Mouse (Mus musculus) hematopoietic stem cell, adult 5-6 weeks (primary cell): Measurements from ENCODE around the gene Six3. TPM values are rescaled to one million over a fixed set of nuclear protein-coding genes. Genes with fewer than 3 reads are reported as not detected.

Source experiments
- ATAC-seq, 2 experiments: fragments of 125-278 bp in 1 of 2; replicated peaks in 1 of 2; 2 replicates each; pipeline ENCODE4 v1.8.0; 2016 to 2017; ENCODE audit warnings: inconsistent platforms in 2 of 2, mild to moderate bottlenecking in 2 of 2, moderate number of reproducible peaks in 2 of 2, low read depth in 1 of 2, moderate TSS enrichment in 1 of 2; ENCODE audit not compliant: low FRiP score in 2 of 2, poor library complexity in 2 of 2, severe bottlenecking in 2 of 2, insufficient read depth in 1 of 2, low TSS enrichment in 1 of 2
- total RNA-seq: library from RNA; stranded (forward); fragments of 172-1452, 232-1000 nt; gene quantifications from 2 replicates; pipeline ENCODE4 v1.2.3, GENCODE M21; 2017

The Six3 gene
- total RNA-seq: not detected in 2 replicates

DNA sequence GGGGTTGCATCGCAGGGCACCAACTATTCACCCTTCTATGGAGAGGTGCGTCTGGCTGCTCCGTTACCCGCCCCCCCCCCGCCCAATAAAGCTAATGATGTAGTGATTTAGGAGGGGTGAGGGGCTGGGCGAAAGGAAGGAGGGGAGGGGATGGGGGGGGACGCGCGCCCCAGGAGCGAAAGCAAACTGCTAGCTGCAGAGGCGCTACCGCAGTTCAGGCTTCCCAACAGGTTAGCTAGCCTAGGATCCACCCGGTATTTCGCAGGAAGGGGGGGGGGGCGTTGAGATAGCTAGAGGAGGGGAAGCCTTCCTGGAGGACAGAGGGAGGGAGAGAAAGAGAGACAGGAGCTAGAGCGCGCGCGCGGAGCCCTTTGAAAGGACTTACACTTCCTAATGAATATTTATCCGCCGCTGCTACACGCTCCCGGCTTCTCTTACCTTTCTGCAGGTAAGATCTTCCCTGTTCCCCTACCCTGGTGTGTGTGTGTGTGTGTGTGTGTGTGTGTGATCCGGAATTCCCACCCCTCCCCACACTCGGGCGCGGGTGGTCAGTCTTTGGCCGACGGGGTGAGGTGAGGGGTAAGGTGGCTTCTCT, at the start of gene Six3:
Gene Six3, plus strand, starts transcription at position 343 of the 595 bp plus-strand sequence.
- ATAC-seq: no peak

DNA sequence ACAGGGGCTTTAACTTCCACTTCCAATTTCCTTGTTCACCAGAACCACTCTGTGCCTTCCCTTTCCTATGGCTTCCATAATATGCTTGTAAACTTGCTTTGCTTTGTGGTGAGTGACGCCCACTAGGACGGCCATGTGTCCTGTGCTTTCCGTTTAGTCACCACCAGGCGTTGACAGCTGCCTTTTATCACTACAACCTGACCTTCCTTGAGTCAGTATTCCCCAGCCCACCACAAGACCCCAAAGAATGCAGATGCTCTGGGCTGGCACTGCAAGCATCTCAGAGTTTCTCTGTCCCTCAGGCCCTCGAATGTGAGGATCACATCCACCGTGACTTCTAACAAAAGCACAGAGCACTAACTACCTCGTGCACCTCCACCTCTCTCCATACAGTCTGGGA, 49.3 kb upstream of the Six3 start:
- ATAC-seq: no peak

DNA sequence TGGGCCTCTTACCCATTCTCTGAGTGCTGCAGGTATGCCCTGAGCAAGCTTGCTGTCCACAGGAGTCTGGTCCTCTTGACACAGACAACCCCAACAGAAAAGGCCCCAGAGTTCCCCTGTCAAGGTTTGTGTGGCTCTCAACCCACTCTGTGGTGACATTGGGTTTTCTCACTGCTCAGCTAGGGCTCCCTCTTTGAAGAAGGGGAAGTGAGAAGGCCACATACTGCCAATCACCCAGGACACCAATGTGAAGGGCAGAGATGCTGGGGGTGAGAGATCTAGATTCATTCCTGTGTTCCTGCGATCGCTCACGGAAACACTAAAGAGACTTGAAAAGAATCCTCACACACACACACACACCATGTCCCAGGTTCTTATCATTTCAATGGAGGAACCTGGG, 39.4 kb upstream of the Six3 start:
- peak; percentile 51; a peak in 2 of 4 replicates for ATAC-seq

DNA sequence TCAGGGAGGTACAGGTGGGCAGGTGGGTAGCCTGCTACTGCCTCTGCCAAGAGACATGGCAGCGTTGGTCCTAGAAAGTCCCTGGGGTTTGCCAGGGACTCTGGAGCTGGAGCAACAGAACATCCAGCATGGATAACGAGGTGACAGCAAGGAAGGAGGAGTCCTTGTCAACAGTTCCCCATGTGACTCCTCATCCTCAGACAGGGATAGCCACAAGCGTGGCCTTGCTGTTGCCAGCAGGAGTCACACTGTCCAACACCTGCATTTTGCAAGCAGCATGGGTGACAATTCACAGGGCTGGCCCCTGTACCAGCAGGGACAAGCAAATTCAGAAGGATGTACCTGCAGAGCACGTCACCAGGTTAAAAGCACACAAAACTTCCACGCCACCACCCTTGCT, 35.1 kb upstream of the Six3 start:
- ATAC-seq: no peak

DNA sequence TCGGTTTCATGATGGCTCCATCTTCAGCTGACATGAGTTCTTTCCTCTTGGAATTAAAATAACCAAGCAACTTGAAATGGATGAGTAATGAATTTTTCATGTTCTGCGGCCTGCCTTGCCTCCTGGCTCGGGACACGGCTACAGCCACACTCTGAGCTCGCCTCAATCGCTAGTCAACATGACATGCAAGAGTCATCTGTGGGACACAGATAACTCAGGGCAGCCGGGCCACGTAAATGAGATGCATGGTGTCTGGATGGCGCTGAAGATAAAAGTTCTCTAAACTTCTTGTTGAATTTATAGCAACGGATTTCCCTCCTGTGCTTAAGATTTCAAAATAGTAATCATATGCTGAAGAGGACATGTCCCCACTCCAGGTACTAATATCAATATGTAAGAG, 34.1 kb upstream of the Six3 start:
- no peak for ATAC-seq

DNA sequence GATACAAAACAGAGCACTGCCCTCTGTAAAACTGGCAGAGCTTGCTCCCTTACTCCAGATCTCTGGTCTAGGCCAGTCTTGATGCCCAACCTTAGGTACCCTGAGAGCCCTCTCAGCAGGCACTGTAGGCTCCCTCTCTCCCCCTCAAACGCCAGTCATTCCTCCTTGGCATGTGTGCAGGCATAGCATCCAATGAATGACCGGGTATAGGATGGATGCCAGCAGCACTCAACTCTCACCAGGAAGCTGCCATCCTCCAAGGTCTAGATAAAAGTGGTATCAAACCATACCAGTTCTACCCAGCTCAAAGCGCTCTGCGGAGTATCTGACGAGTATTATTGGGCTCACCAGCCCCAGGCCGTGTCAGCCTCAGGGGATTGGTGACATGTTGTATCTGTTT, 33.2 kb upstream of the Six3 start:
- ATAC-seq: no peak

DNA sequence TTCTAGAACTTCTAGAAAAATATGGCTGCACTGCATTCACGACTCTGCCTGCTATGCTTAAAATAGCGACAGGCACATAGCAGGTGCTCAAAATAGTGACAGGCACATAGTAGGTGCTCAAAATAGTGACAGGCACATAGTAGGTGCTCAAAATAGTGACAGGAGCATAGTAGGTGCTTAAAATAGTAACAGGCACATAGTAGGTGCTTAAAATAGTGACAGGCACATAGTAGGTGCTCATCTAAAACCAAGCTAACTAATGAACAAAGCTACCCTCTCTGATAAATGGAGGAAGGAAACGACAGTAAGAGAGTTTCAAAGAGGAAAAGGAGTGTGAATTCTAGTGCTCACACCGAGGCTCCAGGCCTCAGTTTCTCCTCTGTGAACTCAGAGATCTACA, 29.2 kb upstream of the Six3 start:
- no peak for ATAC-seq

DNA sequence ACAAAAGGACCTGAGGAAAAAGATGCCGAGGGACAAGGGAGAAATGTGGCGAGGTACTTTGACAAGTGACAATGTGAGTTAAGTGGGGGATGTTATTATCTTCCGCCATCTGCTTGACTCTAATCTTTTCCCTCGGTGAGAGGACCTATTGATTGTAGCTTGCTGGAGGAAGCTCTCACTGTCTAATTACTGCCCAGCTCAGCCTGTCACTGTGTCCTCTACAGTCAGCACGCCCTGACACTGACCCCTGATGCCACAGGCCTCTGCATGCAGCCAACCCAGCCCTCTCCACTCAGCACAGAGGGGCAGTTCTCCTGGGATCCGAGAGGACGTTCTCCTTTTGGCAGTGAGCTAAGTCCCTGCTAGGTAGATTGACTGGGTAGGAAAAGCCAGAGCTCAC, 28.8 kb upstream of the Six3 start:
- no peak for ATAC-seq

DNA sequence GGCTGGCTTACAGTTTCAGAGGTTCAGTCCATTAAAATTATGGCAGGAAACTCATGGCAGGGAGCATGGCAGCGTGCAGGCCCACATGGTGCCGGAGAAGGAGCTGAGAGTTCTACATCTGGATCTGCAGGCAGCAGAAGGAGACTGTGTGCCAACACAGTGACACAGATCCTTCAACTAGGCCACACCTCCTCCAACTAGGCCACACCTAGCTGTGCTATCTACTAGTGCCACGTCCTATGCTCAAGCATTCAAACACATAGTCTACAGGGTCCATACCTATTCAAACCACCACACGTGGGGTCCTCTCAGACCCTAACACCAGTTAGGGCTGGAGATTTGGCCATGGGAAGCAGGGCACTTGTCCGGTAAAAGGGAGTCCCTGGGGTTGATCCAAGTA, 27.6 kb upstream of the Six3 start:
- ATAC-seq: no peak

DNA sequence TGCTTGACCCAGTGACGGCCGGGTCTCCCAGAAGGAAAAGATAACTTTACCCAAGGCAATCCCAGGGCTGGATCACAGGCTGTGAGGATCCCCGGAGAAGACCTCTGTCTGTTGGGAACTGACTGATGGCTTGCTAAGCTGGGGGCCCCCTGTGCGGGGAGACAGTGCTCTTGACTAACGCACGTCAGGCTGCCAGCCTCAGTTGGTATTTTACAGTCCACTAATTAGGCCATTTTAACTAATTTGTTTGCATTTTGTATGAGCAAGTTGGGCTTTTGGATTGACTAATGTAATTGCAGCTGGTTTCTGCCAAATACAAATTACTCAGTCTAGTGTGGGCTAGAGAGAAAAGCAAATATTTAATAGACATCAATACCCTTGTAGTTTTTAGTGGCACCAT, 21.4 kb upstream of the Six3 start:
- ATAC-seq: no peak

DNA sequence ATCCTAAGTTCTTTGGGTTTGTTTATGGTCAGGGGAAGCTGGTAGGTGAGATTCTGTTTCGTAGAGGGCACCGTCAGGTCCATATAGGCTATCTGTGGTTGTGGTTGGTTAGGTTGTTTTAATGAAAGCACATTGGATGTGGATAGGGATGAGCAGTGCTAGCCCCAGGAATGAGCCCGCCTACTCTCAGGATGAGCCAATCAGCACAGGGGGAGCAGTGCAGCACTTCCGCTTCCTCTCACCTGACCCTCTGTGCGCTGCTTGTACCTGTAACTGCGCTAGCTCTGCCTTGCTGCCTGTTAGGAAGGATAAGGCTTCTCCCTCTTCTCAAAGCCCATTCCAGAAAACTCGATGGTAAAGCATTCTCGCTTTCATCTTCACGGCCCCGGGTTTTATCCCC, 17.6 kb upstream of the Six3 start:
- no peak for ATAC-seq

DNA sequence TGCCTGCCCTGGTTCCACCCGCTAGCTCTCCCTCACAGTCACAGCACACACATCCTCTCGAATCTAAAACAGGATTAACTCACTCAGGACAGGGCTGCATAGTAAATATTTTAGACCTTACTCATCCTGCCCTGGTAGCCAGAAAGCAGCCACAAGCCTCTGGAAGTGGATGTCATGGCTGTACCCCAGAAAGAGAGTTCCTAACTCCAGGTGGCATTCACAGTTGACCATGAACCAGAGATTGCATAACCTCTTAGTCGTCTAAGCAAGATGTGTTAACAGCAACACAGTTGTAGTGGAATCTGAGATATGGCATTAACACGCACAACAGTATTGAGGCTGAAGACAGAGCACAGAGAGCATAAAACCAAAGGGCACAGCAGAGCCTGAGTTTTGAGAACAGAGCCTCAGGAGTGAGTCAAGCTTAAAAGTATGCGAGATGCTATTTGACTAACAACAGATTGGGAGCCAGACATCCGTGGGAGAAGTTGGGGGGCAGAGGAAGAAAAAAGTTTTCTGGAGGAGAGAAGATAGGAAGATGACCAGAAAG, 17.0 kb upstream of the Six3 start:
- no peak; a peak in 1 of 4 replicates for ATAC-seq

DNA sequence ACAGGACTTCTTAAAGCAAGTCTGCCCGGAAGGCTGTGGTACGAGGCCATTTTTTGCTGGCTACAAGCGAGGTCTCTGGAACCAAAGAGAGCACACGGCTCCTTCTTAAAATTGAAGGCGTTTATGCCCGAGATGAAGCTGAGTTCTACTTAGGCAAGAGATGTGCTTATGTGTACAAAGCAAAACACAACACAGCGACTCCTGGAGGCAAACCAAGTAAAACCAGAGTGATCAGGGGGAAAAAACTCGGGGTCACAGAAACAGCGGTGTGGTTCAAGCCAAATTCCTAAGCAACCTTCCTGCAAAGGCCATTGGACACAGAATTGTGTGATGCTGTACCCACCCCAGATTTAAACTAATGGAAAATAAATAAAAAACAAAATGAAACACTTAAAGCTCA, 13.9 kb upstream of the Six3 start:
- ATAC-seq: no peak

DNA sequence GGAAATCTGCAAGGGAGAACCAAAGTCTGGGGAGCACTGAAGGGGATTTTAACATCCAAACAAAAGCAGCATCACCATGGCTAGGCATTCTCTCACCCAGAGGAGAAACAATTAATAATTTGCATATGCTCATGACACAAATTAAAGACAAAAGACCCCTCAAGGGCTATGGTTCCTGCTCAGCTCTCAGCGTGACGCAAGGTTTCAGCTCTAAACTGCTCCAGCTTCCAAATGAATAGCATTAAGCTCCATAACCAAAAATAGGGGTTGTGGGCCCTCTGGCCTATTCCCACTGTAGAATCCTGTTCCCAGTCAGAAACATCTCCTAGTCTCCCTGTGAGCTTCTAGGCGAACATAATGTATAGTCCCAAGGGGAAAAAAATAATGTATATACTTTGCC, 6.9 kb upstream of the Six3 start:
- ATAC-seq: no peak

DNA sequence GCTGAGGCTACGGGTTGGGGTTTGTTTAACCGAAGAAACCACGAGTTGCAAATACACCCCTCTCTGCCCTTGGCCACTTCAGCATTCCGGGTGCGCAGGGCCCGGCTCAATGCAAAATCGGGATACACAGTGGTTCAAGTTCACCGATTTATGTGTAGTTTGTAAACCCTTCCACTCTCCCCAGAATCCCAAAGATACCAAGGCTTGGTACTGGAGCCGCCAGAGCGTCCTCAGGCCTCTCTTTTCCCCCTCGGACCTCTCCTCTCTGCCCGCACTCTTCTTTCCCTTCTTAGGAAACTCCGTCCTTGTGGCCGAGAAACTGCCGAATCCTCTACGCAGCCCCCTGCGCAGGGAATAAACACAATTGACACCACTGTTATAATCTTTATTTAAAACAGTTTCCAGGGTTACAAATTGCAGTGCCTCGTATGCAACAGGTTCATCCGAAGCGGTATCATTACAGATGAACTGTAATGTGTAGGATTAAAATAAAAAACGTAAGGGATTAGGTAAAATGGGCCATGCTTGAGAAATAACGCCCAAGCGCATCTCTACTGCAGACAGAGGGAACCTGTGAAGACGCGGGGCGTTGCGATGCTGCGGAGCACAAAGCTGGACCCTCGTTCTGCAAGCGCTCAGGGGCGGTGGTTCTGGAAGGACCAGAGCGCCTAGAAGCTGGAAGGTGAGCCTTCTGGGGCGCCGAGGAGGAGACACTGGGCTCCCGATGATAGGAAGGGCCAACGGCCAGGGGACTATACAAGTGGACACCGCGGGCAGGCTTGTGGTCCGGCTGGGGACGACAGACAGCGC, 5.6 kb upstream of the Six3 start:
- ATAC-seq: no peak

DNA sequence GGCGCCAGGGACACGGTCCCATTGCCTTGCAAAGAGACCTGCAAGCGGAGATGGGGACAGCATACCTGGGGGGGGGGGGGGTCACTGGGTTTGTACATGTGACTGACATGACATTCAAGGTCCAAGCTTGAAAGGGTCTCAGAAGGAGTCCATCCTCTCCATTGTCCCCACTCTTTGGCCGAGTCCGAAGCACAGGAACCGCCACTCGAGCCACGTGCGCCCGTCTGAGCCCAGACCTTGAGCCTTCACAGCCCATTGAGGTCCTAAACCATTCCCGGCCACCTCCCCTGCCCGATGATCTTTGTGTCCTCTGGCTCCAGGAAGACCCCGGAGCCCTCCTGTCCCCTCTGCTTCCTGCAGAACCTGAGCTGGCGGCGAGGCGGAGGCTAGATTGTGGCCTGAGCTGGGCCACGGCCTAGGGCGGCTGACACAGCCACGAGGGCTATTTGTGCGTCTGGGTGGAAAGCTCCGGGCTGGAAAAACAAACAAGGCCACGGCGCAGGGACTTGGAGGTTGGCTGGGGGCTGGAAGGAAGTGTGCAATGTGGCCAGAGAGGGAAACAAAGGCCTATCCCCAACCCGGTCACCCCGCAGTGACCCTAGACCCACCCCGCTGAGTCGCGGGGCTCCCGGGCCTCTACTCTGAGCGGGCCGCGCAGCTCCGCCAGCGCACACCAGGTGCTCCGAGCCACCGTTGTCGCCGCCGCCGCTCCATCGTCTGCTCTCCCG, 4.9 kb upstream of the Six3 start:
- ATAC-seq: 0 out of 4 replicates have a peak, but pooled peaks of 1 of the 2 experiments have one; percentile 29

DNA sequence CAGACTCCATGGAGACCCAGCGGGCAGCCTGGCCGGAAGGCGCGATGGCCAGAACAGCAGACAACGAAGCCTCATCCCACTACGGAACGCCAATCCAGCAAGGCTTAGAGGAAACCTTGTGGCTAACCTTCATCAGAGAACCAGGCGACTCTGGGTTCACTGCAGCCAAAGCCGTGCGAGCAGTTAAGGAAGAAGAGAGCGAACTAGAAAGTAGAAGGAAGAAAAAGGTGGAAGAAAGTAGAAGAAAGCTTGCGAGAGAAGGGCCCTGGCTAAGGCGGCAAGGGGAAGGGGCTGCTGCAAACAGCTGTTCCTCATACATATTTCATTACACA, 4.3 kb upstream of the Six3 start:
- no peak for ATAC-seq

DNA sequence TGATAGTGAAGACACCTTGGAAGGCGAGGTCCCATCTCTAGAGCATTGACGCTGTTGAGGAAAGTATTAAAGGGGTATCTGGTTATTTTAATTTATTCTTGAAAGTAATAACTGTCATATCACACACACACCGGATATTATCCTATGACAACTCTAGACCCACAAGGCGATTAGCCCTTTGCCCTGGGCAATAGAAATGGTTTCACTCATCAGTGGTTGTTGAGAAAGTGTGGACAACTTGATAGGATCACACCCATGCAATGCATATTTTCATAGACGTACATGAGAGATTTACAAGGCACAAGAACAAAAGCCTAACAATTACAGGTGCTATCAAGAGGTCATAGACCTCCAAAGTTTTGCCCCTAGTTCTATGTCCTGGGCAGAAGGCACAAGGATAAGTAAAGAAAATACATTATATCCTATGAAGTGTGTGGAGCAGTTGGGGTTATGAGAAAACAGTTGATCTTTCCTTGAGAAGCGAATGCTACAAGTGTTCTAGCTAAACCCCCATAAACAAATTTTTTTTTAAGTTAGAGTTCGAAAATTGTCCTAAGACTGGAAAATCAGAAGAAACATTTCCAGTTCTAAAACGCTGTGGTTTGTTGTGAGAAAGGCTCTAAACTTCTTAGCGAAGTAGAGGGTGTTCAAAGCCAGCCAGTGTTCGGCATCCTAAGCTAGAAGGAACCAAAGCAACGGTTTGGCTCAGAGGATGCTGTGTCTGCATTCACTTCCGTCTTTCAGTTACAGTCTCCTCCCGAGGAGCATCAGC, 3.6 kb upstream of the Six3 start:
- no peak for ATAC-seq
